Comparison of ENCODE assay signal across 9 mouse cellular contexts in genomic region chr17:29502669-29503665, GRCm38 (mm10). TPM values are rescaled to one million over a fixed set of nuclear protein-coding genes. Genes with fewer than 3 reads are reported as not detected.
DNase-seq lines count a peak whose midpoint lies in the region; ATAC-seq and TF ChIP-seq lines count a peak whose summit lies in the region.
"Had no signal": no experiment of that assay in that cellular context is flagged by ENCODE, and none has a peak within 500 bp of the region (broad histone marks: within the 10 kb centered on the region; RNA-seq: fewer than 3 reads in every experiment).

No protein-coding gene starts in this region.

- no peak overlapping the region for H3K9ac ChIP-seq in hindbrain, embryonic 13.5 days
- H3K9ac ChIP-seq in liver, embryonic 11.5 days (ENCODE audit: low read depth, low read length), result peak overlapping the region; percentile 23

- H3K9me3 ChIP-seq in hindbrain, embryonic 13.5 days, result no peaks in the 10 kb centered on the region
- H3K9me3 ChIP-seq in hindbrain, embryonic 10.5 days, result no peaks in the 10 kb centered on the region
- H3K9me3 ChIP-seq in E14TG2a.4 (ENCODE audit: low read length), result no peaks in the 10 kb centered on the region
- H3K9me3 ChIP-seq in liver, embryonic 11.5 days (ENCODE audit: control insufficient read depth, low read length), result 0 out of 2 replicates have a peak, but pooled peaks cover 2% of the 10 kb centered on the region

- WGBS in hindbrain, embryonic 13.5 days, result 19% methylated on average over 32 of the region's 32 CpGs
- 17% methylated on average over 32 of the region's 32 CpGs for WGBS in hindbrain, embryonic 10.5 days
- WGBS in liver, embryonic 11.5 days, result 14% methylated on average over 32 of the region's 32 CpGs
- 22% methylated on average over 32 of the region's 32 CpGs for WGBS in thymus, adult 2 months

- no peaks in the 10 kb centered on the region for H3K36me3 ChIP-seq in hindbrain, embryonic 13.5 days
- H3K36me3 ChIP-seq in hindbrain, embryonic 10.5 days, result no peaks in the 10 kb centered on the region
- H3K36me3 ChIP-seq in E14TG2a.4 (ENCODE audit: insufficient read depth, low read length), result no peaks in the 10 kb centered on the region
- H3K36me3 ChIP-seq in liver, embryonic 11.5 days (ENCODE audit: control insufficient read depth, insufficient read depth, low read length), result no peaks in the 10 kb centered on the region
- no peaks in the 10 kb centered on the region for H3K36me3 ChIP-seq in thymus, adult 2 months (ENCODE audit: control insufficient read depth, insufficient read depth, low read length)

- TF ChIP-seq CTCF in E14TG2a.4 (conservative IDR thresholded peaks at IDR 0.05; ENCODE audit: low read length), result no peak
- TF ChIP-seq CTCF in thymus, adult 2 months (IDR thresholded peaks at IDR 0.05; ENCODE audit: borderline replicate concordance, control insufficient read depth, extremely low read depth, insufficient read depth, low read length, poor library complexity), result no peak

- H3K4me3 ChIP-seq in hindbrain, embryonic 13.5 days, result no peak overlapping the region
- H3K4me3 ChIP-seq in hindbrain, embryonic 10.5 days, result no peak overlapping the region
- H3K4me3 ChIP-seq in E14TG2a.4 (replicated peaks; ENCODE audit: low read length), result peak overlapping the region; percentile 23; the same call in 1 of the 2 replicates
- peak overlapping the region; percentile 18; the same call in 1 of the 2 replicates for H3K4me3 ChIP-seq in liver, embryonic 11.5 days (ENCODE audit: low read depth, low read length)
- no peak overlapping the region for H3K4me3 ChIP-seq in thymus, adult 2 months (ENCODE audit: control insufficient read depth, insufficient read depth, low read length)

- no peak for ATAC-seq in hindbrain, embryonic 13.5 days (ENCODE audit: low FRiP score)
- peak; percentile 70 for ATAC-seq in erythroblast, adult 5-6 weeks (replicated peaks; ENCODE audit: low FRiP score, poor library complexity, severe bottlenecking)
- ATAC-seq in liver, embryonic 11.5 days (replicated peaks; ENCODE audit: low FRiP score), result no peak

- peak overlapping the region; percentile 18; the same call in 1 of the 2 replicates for H3K4me2 ChIP-seq in hindbrain, embryonic 13.5 days
- peak overlapping the region; percentile 51 for H3K4me2 ChIP-seq in liver, embryonic 11.5 days

- DNase-seq in hindbrain, embryonic 10.5 days (ENCODE audit: low spot score), result no peak
- peak; percentile 46 for DNase-seq in liver, embryonic 11.5 days (ENCODE audit: low spot score)
- DNase-seq in adrenal gland, adult 18-20 months (ENCODE audit: low spot score in 2 of 2), result no peak
- no peak for DNase-seq in gastrocnemius, postnatal 25 days
- no peak for DNase-seq in thymus, adult 2 months

- TF ChIP-seq POLR2A in thymus, adult 2 months (IDR thresholded peaks at IDR 0.05; ENCODE audit: control insufficient read depth, extremely low read depth, insufficient read depth, low read length, poor library complexity), result no peak

- H3K27ac ChIP-seq in hindbrain, embryonic 13.5 days, result no peak overlapping the region
- H3K27ac ChIP-seq in hindbrain, embryonic 10.5 days, result no peak overlapping the region
- peak overlapping the region; percentile 98 for H3K27ac ChIP-seq in liver, embryonic 11.5 days (ENCODE audit: low read depth, low read length)
- no peak overlapping the region; the same call in 1 of the 2 replicates for H3K27ac ChIP-seq in thymus, adult 2 months (ENCODE audit: control insufficient read depth, insufficient read depth, low read length)

- peaks cover 3% of the 10 kb centered on the region; the same call in 1 of the 2 replicates for H3K4me1 ChIP-seq in hindbrain, embryonic 13.5 days (replicated peaks)
- H3K4me1 ChIP-seq in hindbrain, embryonic 10.5 days (replicated peaks), result peaks cover 15% of the 10 kb centered on the region
- H3K4me1 ChIP-seq in E14TG2a.4 (replicated peaks; ENCODE audit: low read depth, low read length), result peaks cover 61% of the 10 kb centered on the region
- H3K4me1 ChIP-seq in liver, embryonic 11.5 days (replicated peaks; ENCODE audit: control insufficient read depth, insufficient read depth, low read length), result peaks cover 41% of the 10 kb centered on the region
- peaks cover 24% of the 10 kb centered on the region for H3K4me1 ChIP-seq in thymus, adult 2 months (replicated peaks; ENCODE audit: control insufficient read depth, insufficient read depth, low read length)

- 0 out of 2 replicates have a peak, but pooled peaks cover 11% of the 10 kb centered on the region for H3K27me3 ChIP-seq in hindbrain, embryonic 13.5 days
- H3K27me3 ChIP-seq in hindbrain, embryonic 10.5 days (ENCODE audit: insufficient read depth, poor library complexity, severe bottlenecking), result peaks cover 14% of the 10 kb centered on the region
- H3K27me3 ChIP-seq in E14TG2a.4 (ENCODE audit: insufficient read depth, low read length), result peaks cover 2% of the 10 kb centered on the region; the same call in 1 of the 2 replicates
- H3K27me3 ChIP-seq in liver, embryonic 11.5 days (replicated peaks; ENCODE audit: control insufficient read depth, insufficient read depth, low read length), result no peaks in the 10 kb centered on the region
- H3K27me3 ChIP-seq in thymus, adult 2 months (ENCODE audit: control insufficient read depth, insufficient read depth, low read length), result no peaks in the 10 kb centered on the region

RNA-seq across cellular contexts. Expression of gene Pim1, which starts 12.4 kb away (rescaled TPM):
- polyA plus RNA-seq in hindbrain, embryonic 13.5 days (2015; fragmentation: Nextera tagmentation; extraction: Ambion mirVana), result 12.7 and 13.8 TPM in 2 replicates
- polyA plus RNA-seq in hindbrain, embryonic 10.5 days (2016; fragmentation: Nextera tagmentation; extraction: Ambion mirVana), result 25.0 and 30.5 TPM in 2 replicates
- total RNA-seq in erythroblast, adult 5-6 weeks (2015; ENCODE audit: low replicate concordance), result 342 and 357 TPM in 2 replicates
- total RNA-seq in erythroblast, adult 5-6 weeks (2017; ENCODE audit: low replicate concordance), result 725 and 933 TPM in 2 replicates
- 41.6 and 47.0 TPM in 2 replicates for polyA plus RNA-seq in liver, embryonic 11.5 days (2014; fragmentation: Nextera tagmentation; extraction: Ambion mirVana)
- total RNA-seq in adrenal gland, adult 18-20 months (2021), result 100 to 1,000 TPM; 132 to 171 TPM
- total RNA-seq in gastrocnemius, postnatal 25 days (2021), result 10 to 100 TPM; 11.1 to 17.5 TPM
- polyA plus RNA-seq in thymus, adult 2 months (2012; rRNA removed), result 92.7 and 128 TPM in 2 replicates

RNA-seq across cellular contexts. Expression of gene Gm17657, which starts 46.5 kb away (rescaled TPM):
- not detected in 2 replicates for polyA plus RNA-seq in hindbrain, embryonic 13.5 days (2015; fragmentation: Nextera tagmentation; extraction: Ambion mirVana)
- not detected in 2 replicates for polyA plus RNA-seq in hindbrain, embryonic 10.5 days (2016; fragmentation: Nextera tagmentation; extraction: Ambion mirVana)
- 2.9 TPM in 1 of 2 replicates, not detected in the other for total RNA-seq in erythroblast, adult 5-6 weeks (2015; ENCODE audit: low replicate concordance)
- total RNA-seq in erythroblast, adult 5-6 weeks (2017; ENCODE audit: low replicate concordance), result not detected in 2 replicates
- 0.11 TPM in 1 of 2 replicates, not detected in the other for polyA plus RNA-seq in liver, embryonic 11.5 days (2014; fragmentation: Nextera tagmentation; extraction: Ambion mirVana)
- not detected for total RNA-seq in adrenal gland, adult 18-20 months (2021)
- not detected for total RNA-seq in gastrocnemius, postnatal 25 days (2021)
- polyA plus RNA-seq in thymus, adult 2 months (2012; rRNA removed), result not detected in 2 replicates
- total RNA-seq: megakaryocyte-erythroid progenitor cell, adult 5-6 weeks had no signal

RNA-seq across cellular contexts. Expression of gene Tbc1d22b, which starts 46.6 kb away (rescaled TPM):
- 22.1 and 22.8 TPM in 2 replicates for polyA plus RNA-seq in hindbrain, embryonic 13.5 days (2015; fragmentation: Nextera tagmentation; extraction: Ambion mirVana)
- 20.5 and 21.3 TPM in 2 replicates for polyA plus RNA-seq in hindbrain, embryonic 10.5 days (2016; fragmentation: Nextera tagmentation; extraction: Ambion mirVana)
- 3.7 and 4.4 TPM in 2 replicates for total RNA-seq in erythroblast, adult 5-6 weeks (2015; ENCODE audit: low replicate concordance)
- total RNA-seq in erythroblast, adult 5-6 weeks (2017; ENCODE audit: low replicate concordance), result 0.51 and 1.3 TPM in 2 replicates
- polyA plus RNA-seq in liver, embryonic 11.5 days (2014; fragmentation: Nextera tagmentation; extraction: Ambion mirVana), result 11.5 and 11.8 TPM in 2 replicates
- total RNA-seq in adrenal gland, adult 18-20 months (2021), result 10 to 100 TPM; 25.4 to 30.2 TPM
- total RNA-seq in gastrocnemius, postnatal 25 days (2021), result 1 to 10 TPM; 8.1 to 8.5 TPM
- 47.8 and 55.8 TPM in 2 replicates for polyA plus RNA-seq in thymus, adult 2 months (2012; rRNA removed)

RNA-seq across cellular contexts. Expression of gene Tmem217, which starts 49.2 kb away (rescaled TPM):
- 1.6 and 1.8 TPM in 2 replicates for polyA plus RNA-seq in hindbrain, embryonic 13.5 days (2015; fragmentation: Nextera tagmentation; extraction: Ambion mirVana)
- 1.3 and 2.5 TPM in 2 replicates for polyA plus RNA-seq in hindbrain, embryonic 10.5 days (2016; fragmentation: Nextera tagmentation; extraction: Ambion mirVana)
- total RNA-seq in erythroblast, adult 5-6 weeks (2015; ENCODE audit: low replicate concordance), result not detected in 2 replicates
- not detected in 2 replicates for total RNA-seq in erythroblast, adult 5-6 weeks (2017; ENCODE audit: low replicate concordance)
- 0.42 and 0.52 TPM in 2 replicates for polyA plus RNA-seq in liver, embryonic 11.5 days (2014; fragmentation: Nextera tagmentation; extraction: Ambion mirVana)
- total RNA-seq in adrenal gland, adult 18-20 months (2021), result not detected
- total RNA-seq in gastrocnemius, postnatal 25 days (2021), result not detected
- 0.49 and 0.62 TPM in 2 replicates for polyA plus RNA-seq in thymus, adult 2 months (2012; rRNA removed)
- total RNA-seq: megakaryocyte-erythroid progenitor cell, adult 5-6 weeks had no signal

Comparison
In these comparisons a context has a peak if more than half of its experiments do, and no peak if none do; other contexts are left out.
1. H3K4me3 ChIP-seq: peak in E14TG2a.4 (single experiment) and liver, embryonic 11.5 days (single experiment); none in hindbrain, embryonic 13.5 days (single experiment), hindbrain, embryonic 10.5 days (single experiment) and thymus, adult 2 months (single experiment).